Mouse (Mus musculus) embryonic fibroblast, embryonic 13.5 days (primary cell): ENCODE data around the gene Bsn.

Experiments used
- CTCF ChIP-seq: IDR thresholded peaks from 2 replicates; pipeline ENCODE4 v1.5.1; 2011; ENCODE audit warnings: mild to moderate bottlenecking, control low read depth, low read length, moderate library complexity, borderline replicate concordance; ENCODE audit not compliant: insufficient read depth
- POLR2A ChIP-seq: IDR thresholded peaks from 2 replicates; pipeline ENCODE4 v1.6.1; 2011; ENCODE audit warnings: low read depth, mild to moderate bottlenecking, control low read depth, low read length, moderate library complexity

DNA sequence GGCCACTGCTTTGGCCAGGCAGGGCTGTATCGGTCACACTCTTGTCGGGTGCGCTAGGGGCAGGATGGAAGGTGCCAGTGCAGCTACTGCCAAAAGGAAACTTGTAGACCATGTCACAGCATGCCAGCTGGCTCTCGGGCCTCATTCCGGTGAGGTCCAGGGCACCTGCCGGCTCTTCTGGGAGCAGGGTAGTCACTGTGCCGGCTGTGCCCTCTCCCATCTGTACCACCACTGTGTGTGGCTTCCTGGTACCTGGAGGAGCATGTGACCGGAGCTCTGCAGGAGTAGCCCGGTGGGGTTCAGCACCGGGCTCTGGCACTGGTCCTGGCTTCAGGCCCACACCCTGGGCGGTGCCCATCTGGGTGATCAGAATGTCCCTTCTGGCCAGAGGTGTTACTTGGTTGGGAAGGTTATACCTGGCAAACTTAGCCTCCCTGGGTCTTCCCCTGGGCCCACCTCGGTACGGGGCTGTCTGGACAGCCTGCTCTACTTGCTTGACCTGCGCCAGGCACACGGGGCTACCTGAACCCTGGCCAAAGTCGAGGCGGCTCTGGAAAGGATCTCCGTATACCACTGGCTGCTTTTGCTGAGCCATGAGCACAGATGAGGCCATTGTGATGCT is 77.4 kb downstream of the Bsn start:
- TF ChIP-seq POLR2A (no peak), CTCF (no peak)
